Mouse (Mus musculus): Measurements from ENCODE around the gene Mfsd6. TPM values are rescaled to one million over a fixed set of nuclear protein-coding genes. Genes with fewer than 3 reads are reported as not detected.
"Not testable (repeated sequence)": the region's sequence is repeated elsewhere in the genome, so short reads cannot be mapped to it uniquely, and the experiment has no call there.

Mfsd6 gene
- total RNA-seq, 2 experiments from 2014 or later: 76.9 to 80.1 TPM

- intact Hi-C loops (cut with DNase I): no loop called here
- DNase-seq (ENCODE audit: low spot score in 2 of 2): no peak
Measured at GRCm38 (mm10) chr1:52714451-52714850, 12.8 kb downstream of the Mfsd6 start.

GRCm38 (mm10) chr1:52714021-52714420 lies 13.2 kb downstream of the Mfsd6 start:
- no peak for DNase-seq (ENCODE audit: low spot score in 2 of 2)
- intact Hi-C loops (cut with DNase I): no loop called here

- no peak for DNase-seq (ENCODE audit: low spot score in 2 of 2)
- intact Hi-C loops (cut with DNase I): no loop called here
Measured at GRCm38 (mm10) chr1:52708745-52709144, 18.5 kb downstream of the Mfsd6 start.

GRCm38 (mm10) chr1:52707030-52707429 lies 20.2 kb downstream of the Mfsd6 start:
- intact Hi-C loops (cut with DNase I): no loop called here
- DNase-seq (ENCODE audit: low spot score in 2 of 2): no peak

GRCm38 (mm10) chr1:52702738-52703491 lies 24.3 kb downstream of the Mfsd6 start:
- intact Hi-C loops (cut with DNase I): no loop called here
- no peak for DNase-seq (ENCODE audit: low spot score in 2 of 2)

- intact Hi-C loops (cut with DNase I): no loop called here
Measured at GRCm38 (mm10) chr1:52701941-52702340, 25.3 kb downstream of the Mfsd6 start.

GRCm38 (mm10) chr1:52694456-52694855 lies 32.8 kb downstream of the Mfsd6 start:
- intact Hi-C loops (cut with DNase I); DNase-seq (ENCODE audit: low spot score in 2 of 2): not testable (repeated sequence)

More at GRCm38 (mm10) chr1:52701941-52702340, 25.3 kb downstream of the Mfsd6 start:
- DNase-seq (ENCODE audit: low spot score in 2 of 2): no peak

GRCm38 (mm10) chr1:52687636-52688035 lies 39.6 kb downstream of the Mfsd6 start:
- DNase-seq (ENCODE audit: low spot score in 2 of 2): no peak
- intact Hi-C loops (cut with DNase I): no loop called here

GRCm38 (mm10) chr1:52683550-52683949 lies 43.7 kb downstream of the Mfsd6 start:
- DNase-seq (ENCODE audit: low spot score in 2 of 2): no peak
- intact Hi-C loops (cut with DNase I): no loop called here

- DNase-seq (ENCODE audit: low spot score in 2 of 2): no peak
- intact Hi-C loops (cut with DNase I): no loop called here
Measured at GRCm38 (mm10) chr1:52676621-52677020, 50.6 kb downstream of the Mfsd6 start.

- DNase-seq (ENCODE audit: low spot score in 2 of 2): no peak
- intact Hi-C loops (cut with DNase I): no loop called here
Measured at GRCm38 (mm10) chr1:52675561-52676551, 51.4 kb downstream of the Mfsd6 start.

- intact Hi-C loops (cut with DNase I): loop anchor here (10.0 kb wide), 1 partner anchor 55 kb away; the partner anchor contains the start of gene Mfsd6
- no peak for DNase-seq (ENCODE audit: low spot score in 2 of 2)
Measured at GRCm38 (mm10) chr1:52669931-52670330, 57.3 kb downstream of the Mfsd6 start.

- no peak for DNase-seq (ENCODE audit: low spot score in 2 of 2)
- intact Hi-C loops (cut with DNase I): loop anchor here (10.0 kb wide), 1 partner anchor 56 kb away; the partner anchor contains the start of gene Mfsd6
Measured at GRCm38 (mm10) chr1:52668743-52669323, 58.4 kb downstream of the Mfsd6 start.

GRCm38 (mm10) chr1:52663228-52663627 lies 64.0 kb downstream of the Mfsd6 start:
- DNase-seq (ENCODE audit: low spot score in 2 of 2): peak; percentile 60 to 65
- intact Hi-C loops (cut with DNase I): loop anchor here (10.0 kb wide), 1 partner anchor 62 kb away; the partner anchor contains the start of gene Mfsd6

- DNase-seq (ENCODE audit: low spot score in 2 of 2): no peak
- intact Hi-C loops (cut with DNase I): loop anchor here (10.0 kb wide), 1 partner anchor 64 kb away; the partner anchor contains the start of gene Mfsd6
Measured at GRCm38 (mm10) chr1:52660765-52661164, 66.5 kb downstream of the Mfsd6 start.

GRCm38 (mm10) chr1:52660278-52660677 lies 67.0 kb downstream of the Mfsd6 start:
- DNase-seq (ENCODE audit: low spot score in 2 of 2): no peak
- intact Hi-C loops (cut with DNase I): loop anchor here (10.0 kb wide), 1 partner anchor 65 kb away; the partner anchor contains the start of gene Mfsd6

- intact Hi-C loops (cut with DNase I): no loop called here
- no peak for DNase-seq (ENCODE audit: low spot score in 2 of 2)
Measured at GRCm38 (mm10) chr1:52658160-52658559, 69.1 kb downstream of the Mfsd6 start.

- intact Hi-C loops (cut with DNase I): no loop called here
- DNase-seq (ENCODE audit: low spot score in 2 of 2): no peak
Measured at GRCm38 (mm10) chr1:52655153-52655552, 72.1 kb downstream of the Mfsd6 start.

GRCm38 (mm10) chr1:52653366-52653765 lies 73.9 kb downstream of the Mfsd6 start:
- DNase-seq (ENCODE audit: low spot score in 2 of 2): no peak
- intact Hi-C loops (cut with DNase I): no loop called here

Data from left cerebral cortex, postnatal 36 days (tissue).